ENCODE assay signal across 9 mouse cellular contexts in genomic region chr13:57521152-57521551, GRCm38 (mm10).
DNase-seq lines count a peak whose midpoint lies in the region; ATAC-seq and TF ChIP-seq lines count a peak whose summit lies in the region.
"Had no signal": no experiment of that assay in that cellular context is flagged by ENCODE, and none has a peak within 500 bp of the region (broad histone marks: within the 10 kb centered on the region; RNA-seq: fewer than 3 reads in every experiment).

No protein-coding gene starts in this region.

- no peak for TF ChIP-seq CTCF in thymus, adult 2 months (IDR thresholded peaks at IDR 0.05; ENCODE audit: borderline replicate concordance, control insufficient read depth, extremely low read depth, insufficient read depth, low read length, poor library complexity)

- H3K27me3 ChIP-seq in kidney, embryonic 16.5 days (ENCODE audit: insufficient read depth, low read length): no peaks in the 10 kb centered on the region
- no peaks in the 10 kb centered on the region for H3K27me3 ChIP-seq in liver, embryonic 13.5 days
- no peaks in the 10 kb centered on the region for H3K27me3 ChIP-seq in thymus, adult 2 months (ENCODE audit: control insufficient read depth, insufficient read depth, low read length)
- H3K27me3 ChIP-seq: neural tube, embryonic 12.5 days had no signal

- DNase-seq in kidney, postnatal 14 days: peak; percentile 28
- peak; percentile 20 to 33 for DNase-seq in adrenal gland, postnatal 36 days
- peak; percentile 44 to 47 for DNase-seq in cerebellum, postnatal 36 days
- DNase-seq in liver, embryonic 13.5 days: peak; percentile 4
- DNase-seq in thymus, adult 2 months: no peak
- no peak for DNase-seq in gastrocnemius, postnatal 14 days
- DNase-seq in thymus, postnatal 10 days (ENCODE audit: low spot score in 2 of 2): no peak

- no peaks in the 10 kb centered on the region for H3K9me3 ChIP-seq in kidney, embryonic 16.5 days (ENCODE audit: low read length)
- H3K9me3 ChIP-seq in liver, embryonic 13.5 days (replicated peaks): no peaks in the 10 kb centered on the region
- H3K9me3 ChIP-seq: neural tube, embryonic 12.5 days had no signal

- H3K27ac ChIP-seq in kidney, embryonic 16.5 days (ENCODE audit: low read length): no peak overlapping the region
- no peak overlapping the region for H3K27ac ChIP-seq in liver, embryonic 13.5 days
- H3K27ac ChIP-seq in thymus, adult 2 months (ENCODE audit: control insufficient read depth, insufficient read depth, low read length): no peak overlapping the region
- H3K27ac ChIP-seq: neural tube, embryonic 12.5 days had no signal

- no peak for TF ChIP-seq POLR2A in thymus, adult 2 months (IDR thresholded peaks at IDR 0.05; ENCODE audit: control insufficient read depth, extremely low read depth, insufficient read depth, low read length, poor library complexity)

- intact Hi-C loops in gastrocnemius, postnatal 14 days (cut with DNase I; ENCODE audit: low total_unique reads): no loop called here

- H3K9ac ChIP-seq in kidney, embryonic 16.5 days (replicated peaks; ENCODE audit: low read length): no peak overlapping the region
- H3K9ac ChIP-seq in liver, embryonic 13.5 days: no peak overlapping the region
- H3K9ac ChIP-seq: neural tube, embryonic 12.5 days had no signal

- H3K36me3 ChIP-seq in kidney, embryonic 16.5 days (ENCODE audit: insufficient read depth, low read length): no peaks in the 10 kb centered on the region
- no peaks in the 10 kb centered on the region for H3K36me3 ChIP-seq in liver, embryonic 13.5 days
- H3K36me3 ChIP-seq in thymus, adult 2 months (ENCODE audit: control insufficient read depth, insufficient read depth, low read length): no peaks in the 10 kb centered on the region
- H3K36me3 ChIP-seq: neural tube, embryonic 12.5 days had no signal

- no peak for ATAC-seq in kidney, embryonic 16.5 days (ENCODE audit: low FRiP score, low TSS enrichment)
- no peak for ATAC-seq in liver, embryonic 13.5 days (ENCODE audit: low read depth)

- no peak overlapping the region for H3K4me3 ChIP-seq in kidney, embryonic 16.5 days (ENCODE audit: low read length)
- no peak overlapping the region for H3K4me3 ChIP-seq in liver, embryonic 13.5 days (replicated peaks)
- H3K4me3 ChIP-seq in thymus, adult 2 months (ENCODE audit: control insufficient read depth, insufficient read depth, low read length): no peak overlapping the region
- H3K4me3 ChIP-seq: neural tube, embryonic 12.5 days had no signal

- no peak overlapping the region for H3K4me2 ChIP-seq in kidney, embryonic 16.5 days (replicated peaks; ENCODE audit: low read depth, low read length)
- no peak overlapping the region for H3K4me2 ChIP-seq in liver, embryonic 13.5 days
- H3K4me2 ChIP-seq: neural tube, embryonic 12.5 days had no signal

- no peaks in the 10 kb centered on the region for H3K4me1 ChIP-seq in kidney, embryonic 16.5 days (ENCODE audit: insufficient read depth, low read length)
- H3K4me1 ChIP-seq in liver, embryonic 13.5 days (replicated peaks): peaks cover 7% of the 10 kb centered on the region; the same call in 1 of the 2 replicates
- no peaks in the 10 kb centered on the region for H3K4me1 ChIP-seq in thymus, adult 2 months (replicated peaks; ENCODE audit: control insufficient read depth, insufficient read depth, low read length)
- H3K4me1 ChIP-seq: neural tube, embryonic 12.5 days had no signal

- 18% methylated on average over 3 of the region's 3 CpGs for WGBS in kidney, embryonic 16.5 days
- WGBS in liver, embryonic 13.5 days (ENCODE audit: insufficient replicate concordance): 3% methylated on average over 3 of the region's 3 CpGs
- 34% methylated on average over 3 of the region's 3 CpGs for WGBS in thymus, adult 2 months

Comparison
In these comparisons a context has a peak if more than half of its experiments do, and no peak if none do; other contexts are left out.
1. DNase-seq: peak in kidney, postnatal 14 days (single experiment), adrenal gland, postnatal 36 days (2 of 2), cerebellum, postnatal 36 days (2 of 2) and liver, embryonic 13.5 days (single experiment); none in thymus, adult 2 months (single experiment), gastrocnemius, postnatal 14 days (single experiment) and thymus, postnatal 10 days (0 of 2).